Mouse (Mus musculus): ENCODE measurements at regions not wholly inside any gene's neighbourhood (a gene's known extent, or its start where the extent isn't known, plus 50 kb on each side); places are given as distances from the start of the nearest gene placed in this dataset.

DNA sequence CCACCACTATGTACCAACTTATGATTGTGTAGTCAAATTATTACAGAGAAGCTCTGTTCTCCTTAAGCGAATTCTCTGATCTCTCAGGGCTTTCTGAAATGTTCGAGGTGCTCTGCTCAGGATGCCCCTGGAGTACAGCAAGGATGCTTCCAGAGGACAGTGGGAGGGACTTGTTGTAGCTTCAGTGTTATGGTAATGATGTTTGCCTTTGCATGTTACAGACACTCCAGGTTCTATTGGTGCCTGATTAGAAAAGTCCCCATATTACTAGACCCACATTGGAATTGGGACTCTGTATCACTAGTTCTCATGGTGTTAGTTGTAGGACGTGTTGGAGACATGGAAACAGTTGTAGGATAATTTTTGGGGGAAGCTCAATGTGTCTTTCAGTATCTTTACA, 96.0 kb downstream of the Epdr1 start:
- DNase-seq: no peak

GRCm38 (mm10) chr13:19517938-19518777, 101.6 kb downstream of the Epdr1 start:
- no peak for DNase-seq

DNA sequence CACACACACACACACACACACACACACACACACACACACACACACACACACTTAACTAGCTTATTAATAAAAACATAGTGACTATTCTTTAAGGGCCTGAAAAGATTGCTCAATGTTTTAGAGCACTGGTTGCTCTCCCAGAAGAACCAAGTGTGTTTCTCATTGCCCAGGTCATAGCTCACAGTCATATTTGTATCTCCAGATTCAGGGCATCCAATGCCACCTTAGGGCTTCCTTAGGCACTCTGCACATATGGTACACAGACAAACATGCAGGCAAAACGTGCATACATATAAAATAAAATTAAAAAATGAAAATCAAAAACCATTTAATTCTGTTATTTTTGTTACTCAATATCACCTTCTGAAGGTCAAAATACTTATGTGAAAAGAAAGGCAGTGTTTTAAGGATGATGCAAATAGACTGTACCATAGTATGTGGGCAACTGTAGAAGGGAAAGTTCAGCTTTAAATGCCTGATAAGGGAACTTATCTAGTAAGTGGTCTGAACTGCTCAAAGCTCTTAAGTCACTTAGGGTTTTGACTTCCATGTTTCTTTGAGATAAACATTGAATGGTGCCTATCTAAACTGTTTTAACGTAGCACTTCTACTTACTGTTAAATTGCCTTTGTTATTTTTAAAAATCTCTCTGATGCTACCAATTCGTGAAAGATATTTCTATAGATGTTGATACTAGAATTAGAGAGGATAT, 104.7 kb downstream of the Epdr1 start:
- no peak for DNase-seq

- DNase-seq: no peak
These were observed 110.9 kb upstream of the Stard3nl start for GRCm38 (mm10) chr13:19506543-19506942.

GRCm38 (mm10) chr13:19504241-19504640, 108.6 kb upstream of the Stard3nl start:
- DNase-seq: no peak

DNA sequence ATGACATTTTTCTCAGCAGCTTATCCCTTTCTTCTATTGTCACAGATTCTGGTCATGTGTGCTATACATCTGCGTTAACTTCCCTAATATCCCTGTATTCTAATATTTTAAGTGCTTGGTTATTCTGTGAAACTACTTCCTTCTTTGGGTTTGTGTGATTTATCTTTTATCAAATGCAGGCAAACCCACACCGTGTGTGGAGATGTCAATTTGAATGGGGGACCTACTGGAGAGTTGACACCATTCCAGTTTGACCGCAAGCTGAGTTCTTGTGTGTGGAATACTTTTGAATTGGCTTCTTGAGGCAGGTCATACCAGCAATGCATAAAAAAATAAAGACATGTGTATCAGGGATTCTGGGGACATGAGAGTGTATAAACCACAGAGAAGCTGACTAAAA, 86.6 kb upstream of the Stard3nl start:
- DNase-seq: no peak

DNA sequence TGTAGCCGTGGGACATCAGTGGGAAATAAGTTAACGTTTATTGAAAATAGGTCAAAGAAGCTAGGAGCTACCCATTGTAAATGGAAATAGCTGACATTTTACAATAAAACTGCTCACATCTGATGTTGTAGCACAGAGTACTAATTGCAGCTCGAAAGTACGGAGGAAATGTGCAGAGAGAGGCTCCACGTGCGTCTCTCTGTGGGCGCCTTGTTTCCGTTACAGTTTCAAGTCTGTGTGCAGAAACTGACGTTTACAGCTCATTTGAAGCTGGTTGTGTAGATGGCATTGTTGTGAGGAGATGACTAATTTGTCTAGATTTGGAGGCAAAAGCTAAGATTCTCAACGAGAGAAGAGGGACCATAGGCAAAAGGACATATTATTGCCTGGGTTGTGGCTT, 78.4 kb upstream of the Stard3nl start:
- no peak for DNase-seq

DNA sequence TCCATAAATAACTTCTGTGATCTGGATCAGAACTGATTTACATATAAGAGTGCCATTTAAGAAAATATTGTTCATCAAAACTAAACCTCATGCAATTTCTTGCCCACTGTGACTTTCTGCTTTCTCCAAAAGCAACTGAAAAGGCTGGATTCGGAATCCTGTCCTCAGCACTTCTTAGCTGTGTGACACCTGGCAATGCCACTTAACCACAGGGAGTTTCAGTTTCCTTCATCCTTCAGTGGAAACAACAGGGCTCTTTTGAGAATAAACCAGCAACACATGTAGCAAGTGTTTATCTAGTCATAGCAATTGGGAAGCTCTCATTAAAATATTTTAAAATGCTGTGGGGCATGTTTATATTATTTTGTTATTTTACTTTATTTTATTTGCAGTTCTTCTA, 75.1 kb upstream of the Stard3nl start:
- DNase-seq: no peak

DNA sequence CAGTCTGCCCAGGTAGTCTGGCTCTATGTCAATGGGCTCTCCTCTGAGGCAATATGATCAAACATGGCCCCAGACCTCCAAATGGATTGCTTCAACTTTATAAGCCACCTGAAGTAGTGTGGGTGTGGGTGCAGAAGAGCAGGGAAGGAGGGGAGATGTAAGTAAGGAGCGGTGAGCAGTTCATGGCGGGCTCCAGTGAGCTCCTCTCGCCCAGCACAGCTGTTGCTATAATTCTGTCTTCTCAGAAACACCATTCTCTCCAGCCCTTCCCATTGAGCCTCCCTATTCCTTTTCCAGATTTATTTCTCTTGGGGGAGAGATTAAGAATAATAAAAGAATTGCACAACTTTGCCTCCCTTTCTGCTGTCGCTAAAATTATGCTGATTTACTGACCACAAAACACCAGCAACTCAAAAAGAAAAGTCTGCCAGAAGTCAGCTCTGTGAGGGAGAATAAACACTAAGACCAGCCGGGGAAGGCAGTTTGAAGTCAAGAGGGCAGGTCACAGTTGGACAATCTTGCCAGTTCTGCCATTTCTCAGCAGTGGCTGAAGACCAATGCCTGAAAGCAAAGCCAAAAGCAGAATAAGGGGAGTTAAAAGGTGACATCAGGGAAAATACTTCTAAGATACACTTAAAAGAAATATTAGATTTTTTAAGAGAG, 71.3 kb upstream of the Stard3nl start:
- peak; percentile 7 for DNase-seq

- no peak for DNase-seq
These were observed 67.4 kb upstream of the Stard3nl start for GRCm38 (mm10) chr13:19462966-19463365.

- DNase-seq: no peak
These were observed 53.8 kb upstream of the Stard3nl start for GRCm38 (mm10) chr13:19449387-19449786.

Measured in adrenal gland, adult 2 months (tissue).